Mouse (Mus musculus) hindbrain, embryonic 16.5 days (tissue): Measurements from ENCODE around the gene Fam169a. TPM values are rescaled to one million over a fixed set of nuclear protein-coding genes. Genes with fewer than 3 reads are reported as not detected.
"Not testable (repeated sequence)": the region's sequence is repeated elsewhere in the genome, so short reads cannot be mapped to it uniquely, and the experiment has no call there.

Source experiments
- ATAC-seq: fragments of 200-750 bp; cut with Nextera tagmentation; 2 replicates; pipeline ENCODE4 v1.8.0; 2017; ENCODE audit warnings: moderate TSS enrichment, moderate library complexity
- H3K27ac ChIP-seq: fragments of 300-500 bp; sonication (generic); 2 replicates; pipeline ENCODE4 v1.5.1; 2014; ENCODE audit warnings: low read depth, mild to moderate bottlenecking, control low read depth, low read length, moderate library complexity
- H3K27me3 ChIP-seq: fragments of 300-500 bp; sonication (generic); replicated peaks from 2 replicates; pipeline ENCODE4 v1.6.1; 2014; ENCODE audit warnings: low read length; ENCODE audit not compliant: control insufficient read depth, insufficient read depth
- H3K36me3 ChIP-seq: fragments of 300-500 bp; sonication (generic); 2 replicates; pipeline ENCODE4 v1.6.1; 2014; ENCODE audit warnings: mild to moderate bottlenecking, low read length, moderate library complexity, mixed read lengths; ENCODE audit not compliant: control insufficient read depth, insufficient read depth
- H3K4me1 ChIP-seq: fragments of 300-500 bp; sonication (generic); 2 replicates; pipeline ENCODE4 v1.6.1; 2014; ENCODE audit warnings: low read depth, low read length; ENCODE audit not compliant: control insufficient read depth, insufficient read depth
- H3K4me2 ChIP-seq: fragments of 300-500 bp; sonication (generic); 2 replicates; pipeline ENCODE4 v1.6.1; 2014; ENCODE audit warnings: mild to moderate bottlenecking, low read length, control low read depth, moderate library complexity
- H3K4me3 ChIP-seq: fragments of 300-500 bp; sonication (generic); 2 replicates; pipeline ENCODE4 v1.5.1; 2014; ENCODE audit warnings: mild to moderate bottlenecking, low read length, control low read depth, moderate library complexity
- H3K9ac ChIP-seq: fragments of 300-500 bp; sonication (generic); 2 replicates; pipeline ENCODE4 v1.6.1; 2014; ENCODE audit warnings: low read depth, mild to moderate bottlenecking, control low read depth, low read length, moderate library complexity
- H3K9me3 ChIP-seq: fragments of 300-500 bp; sonication (generic); 2 replicates; pipeline ENCODE4 v1.6.1; 2014; ENCODE audit warnings: mild to moderate bottlenecking, low read length, moderate library complexity; ENCODE audit not compliant: control insufficient read depth
- WGBS: fragments of 180-500 bp; shearing (Covaris S2); extraction: QIAGEN DNeasy Blood & Tissue Kit; methylation state at CpG from one replicate; pipeline ENCODE4 v1.1.7; 2014; 5-methylcytosine and 5-hydroxymethylcytosine counted together
- polyA plus RNA-seq: library from polyadenylated mRNA; unstranded; fragments of >200 nt; fragmentation: Nextera tagmentation; extraction: Ambion mirVana; gene quantifications from 2 replicates; pipeline ENCODE4 v1.2.1, GENCODE M21; 2015

Gene Fam169a
- polyA plus RNA-seq, 1 experiment from 2014 or later, result 28.1 TPM

- H3K4me1 ChIP-seq, result no peaks in the 10 kb centered on the region
- H3K4me3 ChIP-seq, result no peak overlapping the region
- WGBS, result 68% methylated on average over 3 of the region's 3 CpGs
- no peaks in the 10 kb centered on the region for H3K36me3 ChIP-seq
- no peaks in the 10 kb centered on the region for H3K27me3 ChIP-seq
- ATAC-seq, result no peak
- H3K27ac ChIP-seq, result no peak overlapping the region
- H3K4me2 ChIP-seq, result no peak overlapping the region
- H3K9me3 ChIP-seq, result no peaks in the 10 kb centered on the region
- no peak overlapping the region for H3K9ac ChIP-seq
Measured at GRCm38 (mm10) chr13:97088183-97088582, 21.1 kb downstream of the Fam169a start.

GRCm38 (mm10) chr13:97095726-97096125 is 28.6 kb downstream of the Fam169a start:
- Histone ChIP-seq H3K36me3 (no peaks in the 10 kb centered on the region), H3K27me3 (no peaks in the 10 kb centered on the region), H3K4me1 (no peaks in the 10 kb centered on the region), H3K4me2 (no peak overlapping the region), H3K9ac (no peak overlapping the region), H3K9me3 (no peaks in the 10 kb centered on the region), H3K27ac (no peak overlapping the region), H3K4me3 (no peak overlapping the region)
- no peak for ATAC-seq
- 92% methylated on average over 4 of the region's 4 CpGs for WGBS

GRCm38 (mm10) chr13:97099187-97099852 is 32.2 kb downstream of the Fam169a start, which contains the start of gene Gm6169:
Gm6169 (minus strand) TSS chr13:97099237.
- Histone ChIP-seq H3K4me3 (no peak within 1 kb of the TSS), H3K27ac (no peak within 1 kb of the TSS), H3K27me3 (no peaks in the 10 kb centered on the region), H3K4me2 (no peak within 1 kb of the TSS), H3K4me1 (no peaks in the 10 kb centered on the region), H3K36me3 (no peaks in the 10 kb centered on the region), H3K9ac (no peak within 1 kb of the TSS), H3K9me3 (no peaks in the 10 kb centered on the region)
- WGBS, result 71% methylated on average over 20 of the region's 22 CpGs
- ATAC-seq, result 0 out of 2 replicates have a peak, but pooled peaks have one; percentile 30

DNA sequence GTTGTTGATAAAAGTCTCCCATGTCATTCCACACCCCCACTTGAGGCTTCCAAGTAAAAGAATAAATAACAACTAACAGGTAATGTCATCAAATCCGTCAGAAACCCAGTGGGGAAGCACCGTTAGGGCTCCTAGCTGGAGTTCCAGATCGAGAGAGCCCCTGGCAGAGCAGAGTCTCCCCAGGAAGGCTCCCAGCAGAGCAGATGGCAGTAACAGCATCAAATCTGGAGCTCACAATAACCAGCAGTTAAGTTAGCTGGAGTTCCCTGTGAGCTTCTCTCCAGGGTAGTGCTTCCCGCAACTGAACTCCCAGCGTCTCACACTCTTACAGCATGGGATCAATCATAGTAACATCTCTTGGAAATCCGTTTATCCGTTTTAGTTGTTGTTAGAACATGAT is 37.9 kb downstream of the Fam169a start:
- ATAC-seq, result no peak
- no peak overlapping the region for H3K4me3 ChIP-seq
- no peaks in the 10 kb centered on the region for H3K36me3 ChIP-seq
- WGBS, result 60% methylated on average over 7 of the region's 7 CpGs
- no peak overlapping the region for H3K4me2 ChIP-seq
- H3K4me1 ChIP-seq, result no peaks in the 10 kb centered on the region
- no peak overlapping the region for H3K9ac ChIP-seq
- no peaks in the 10 kb centered on the region for H3K27me3 ChIP-seq
- no peak overlapping the region for H3K27ac ChIP-seq
- no peaks in the 10 kb centered on the region for H3K9me3 ChIP-seq

- not testable (repeated sequence) for H3K36me3 ChIP-seq, ATAC-seq, H3K4me3 ChIP-seq, H3K9me3 ChIP-seq, H3K27me3 ChIP-seq, H3K4me2 ChIP-seq, H3K4me1 ChIP-seq, H3K9ac ChIP-seq, H3K27ac ChIP-seq
- 95% methylated on average over 4 of the region's 4 CpGs for WGBS
Measured at GRCm38 (mm10) chr13:97107721-97108120, 40.6 kb downstream of the Fam169a start.

GRCm38 (mm10) chr13:97109046-97109445 is 42.0 kb downstream of the Fam169a start:
- Histone ChIP-seq H3K36me3 (no peaks in the 10 kb centered on the region), H3K9ac (no peak overlapping the region), H3K4me1 (no peaks in the 10 kb centered on the region), H3K4me3 (no peak overlapping the region), H3K9me3 (no peaks in the 10 kb centered on the region), H3K4me2 (no peak overlapping the region), H3K27ac (no peak overlapping the region), H3K27me3 (no peaks in the 10 kb centered on the region)
- WGBS, result 78% methylated on average over 4 of the region's 4 CpGs
- no peak for ATAC-seq

DNA sequence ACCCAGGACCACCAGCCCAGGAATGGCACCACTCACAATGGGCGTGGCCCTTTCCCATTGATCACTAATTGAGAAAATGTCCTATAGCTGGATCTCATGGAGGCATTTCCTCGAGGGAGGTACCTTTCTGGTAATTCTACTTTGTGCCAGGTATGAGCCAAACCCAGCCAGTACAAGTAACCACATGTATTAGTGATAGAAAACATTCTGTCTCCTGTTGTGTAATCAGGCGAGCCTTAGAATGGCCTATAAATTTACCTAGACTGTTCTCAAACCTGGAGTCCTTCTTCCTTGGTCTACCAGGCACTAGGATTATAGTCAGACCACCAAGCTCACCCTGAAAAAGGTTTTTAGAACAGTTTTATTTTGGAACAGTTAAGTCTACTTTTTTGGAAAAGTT is 54.3 kb downstream of the Fam169a start:
- H3K9me3 ChIP-seq, result no peaks in the 10 kb centered on the region
- WGBS, result 75% methylated on average over 3 of the region's 3 CpGs
- no peak overlapping the region for H3K4me3 ChIP-seq
- H3K9ac ChIP-seq, result no peak overlapping the region
- no peak overlapping the region for H3K27ac ChIP-seq
- H3K4me2 ChIP-seq, result no peak overlapping the region
- H3K36me3 ChIP-seq, result peaks cover 22% of the 10 kb centered on the region; the same call in 1 of the 2 replicates
- H3K27me3 ChIP-seq, result no peaks in the 10 kb centered on the region
- H3K4me1 ChIP-seq, result no peaks in the 10 kb centered on the region
- no peak for ATAC-seq

DNA sequence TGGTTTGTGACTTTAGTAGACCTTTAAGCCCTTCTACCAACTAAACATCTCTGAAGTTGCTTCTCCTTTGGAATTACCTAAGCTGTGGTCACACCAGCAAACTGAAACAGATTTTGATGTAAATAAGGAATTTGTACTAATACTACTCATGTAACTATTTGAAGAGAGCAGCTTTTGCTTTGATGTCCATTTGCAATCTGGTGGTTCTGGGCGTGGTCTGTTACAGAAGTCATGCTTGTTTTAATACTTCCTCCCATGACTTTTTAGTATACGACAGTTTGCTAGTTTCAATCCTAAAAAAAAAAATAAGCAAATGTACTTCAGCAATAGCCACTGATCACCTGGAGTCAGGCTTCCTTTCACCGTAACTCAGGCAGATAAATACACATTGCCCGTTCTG is 62.6 kb downstream of the Fam169a start:
- H3K9me3 ChIP-seq, H3K4me3 ChIP-seq, H3K4me2 ChIP-seq, ATAC-seq, H3K27ac ChIP-seq, H3K27me3 ChIP-seq, H3K9ac ChIP-seq, H3K4me1 ChIP-seq, H3K36me3 ChIP-seq: not testable (repeated sequence)
- 89% methylated on average over 2 of the region's 4 CpGs for WGBS

DNA sequence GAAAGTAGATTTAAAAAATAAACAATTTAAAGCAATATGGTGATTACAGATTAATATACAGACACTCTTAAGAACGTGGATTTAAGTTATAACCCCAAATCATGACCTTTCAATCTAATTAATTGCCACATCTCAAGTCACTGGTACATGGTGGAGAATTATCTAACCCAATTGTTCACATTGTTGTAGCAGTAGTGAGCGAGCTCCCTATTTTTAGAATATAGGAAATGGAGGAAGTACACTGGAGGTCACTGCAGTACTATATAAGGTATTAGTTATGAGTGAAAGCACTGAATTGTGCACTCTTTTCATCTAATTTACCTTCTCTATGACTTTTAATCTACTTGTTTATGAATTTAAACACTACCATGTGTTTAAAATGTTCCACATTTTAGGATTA is 63.3 kb downstream of the Fam169a start:
- H3K9ac ChIP-seq, H3K27me3 ChIP-seq, H3K27ac ChIP-seq, ATAC-seq, H3K9me3 ChIP-seq, H3K4me2 ChIP-seq, H3K4me1 ChIP-seq, H3K4me3 ChIP-seq: not testable (repeated sequence)
- WGBS, result no CpG with 5 or more reads among the region's 2 CpGs
- peaks cover 11% of the 10 kb centered on the region for H3K36me3 ChIP-seq
